Mouse (Mus musculus): ENCODE measurements around the gene Anp32a. TPM values are rescaled to one million over a fixed set of nuclear protein-coding genes. Genes with fewer than 3 reads are reported as not detected.

The Anp32a gene
- polyA plus RNA-seq, 1 experiment from 2014 or later: 184 TPM

- peak overlapping the region; percentile 84 for H3K4me2 ChIP-seq (replicated peaks)
- H3K4me1 ChIP-seq: peaks cover 22% of the 10 kb centered on the region
- peak overlapping the region; percentile 88 for H3K4me3 ChIP-seq
- 2% methylated on average over 43 of the region's 48 CpGs for WGBS
- H3K27ac ChIP-seq (replicated peaks): peak overlapping the region; percentile 99
- no peaks in the 10 kb centered on the region for H3K9me3 ChIP-seq
- peak; percentile 42 for ATAC-seq (ENCODE audit: low FRiP score, low read depth)
- H3K36me3 ChIP-seq: no peaks in the 10 kb centered on the region
- H3K9ac ChIP-seq (replicated peaks): peak overlapping the region; percentile 94
- H3K27me3 ChIP-seq: no peaks in the 10 kb centered on the region
Measured at GRCm38 (mm10) chr9:62340301-62341122, 581 bp upstream of the Anp32a start.

DNA sequence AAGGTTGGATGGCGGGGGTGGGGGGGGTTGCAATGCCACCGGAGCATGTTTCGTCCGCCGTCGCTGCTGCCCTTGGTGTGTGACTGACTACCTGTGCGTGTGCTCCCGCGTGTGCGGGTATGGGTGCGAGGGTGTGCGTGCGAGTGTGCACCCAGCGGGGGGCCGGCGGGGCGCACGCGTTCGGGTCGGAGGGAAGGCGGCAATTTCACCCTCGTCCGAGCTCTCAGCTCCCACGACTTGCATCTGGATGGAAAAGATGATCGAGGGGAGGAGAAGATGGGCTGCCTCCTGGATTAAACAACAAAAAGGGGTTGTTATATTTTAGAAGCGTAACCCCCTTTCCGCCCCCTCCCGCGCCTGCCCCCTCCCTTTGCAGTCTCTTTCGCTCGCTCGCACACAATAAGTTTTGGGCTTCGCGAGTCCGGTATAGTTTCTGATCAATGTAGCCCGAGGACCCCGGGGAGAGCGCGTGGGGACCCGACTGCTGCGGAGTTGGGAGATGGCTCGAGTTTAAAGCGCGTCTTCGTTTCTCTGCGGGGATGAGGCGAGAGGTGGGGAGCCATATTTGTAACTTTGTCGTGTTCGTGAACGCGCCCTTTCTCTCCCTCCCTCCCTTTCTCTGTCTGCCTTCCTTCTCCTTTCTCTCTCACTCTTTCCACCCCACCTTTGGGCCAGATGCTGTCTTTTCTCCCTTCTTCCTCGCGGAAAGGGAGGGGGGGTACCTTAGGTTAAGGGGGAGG, 778 bp downstream of the Anp32a start:
- peak overlapping the region; percentile 94 for H3K9ac ChIP-seq (replicated peaks)
- peak overlapping the region; percentile 99 for H3K27ac ChIP-seq (replicated peaks)
- no peaks in the 10 kb centered on the region for H3K36me3 ChIP-seq
- WGBS: under 1% methylated on average over 52 of the region's 54 CpGs
- no peaks in the 10 kb centered on the region for H3K9me3 ChIP-seq
- H3K27me3 ChIP-seq: no peaks in the 10 kb centered on the region
- H3K4me3 ChIP-seq: peak overlapping the region; percentile 88
- H3K4me2 ChIP-seq (replicated peaks): peak overlapping the region; percentile 84
- peaks cover 35% of the 10 kb centered on the region for H3K4me1 ChIP-seq
- ATAC-seq (ENCODE audit: low FRiP score, low read depth): peak; percentile 14; the same call in 1 of the 2 replicates

- H3K9ac ChIP-seq (replicated peaks): peak overlapping the region; percentile 94
- no peaks in the 10 kb centered on the region for H3K27me3 ChIP-seq
- under 1% methylated on average over 48 of the region's 48 CpGs for WGBS
- peak overlapping the region; percentile 88 for H3K4me3 ChIP-seq
- no peaks in the 10 kb centered on the region for H3K36me3 ChIP-seq
- H3K9me3 ChIP-seq: no peaks in the 10 kb centered on the region
- H3K4me2 ChIP-seq (replicated peaks): peak overlapping the region; percentile 84
- no peak for ATAC-seq (ENCODE audit: low FRiP score, low read depth)
- peaks cover 41% of the 10 kb centered on the region for H3K4me1 ChIP-seq
- peak overlapping the region; percentile 99 for H3K27ac ChIP-seq (replicated peaks)
Measured at GRCm38 (mm10) chr9:62342441-62343191, 1.5 kb downstream of the Anp32a start.

- H3K27ac ChIP-seq (replicated peaks): peak overlapping the region; percentile 99
- no peaks in the 10 kb centered on the region for H3K36me3 ChIP-seq
- ATAC-seq (ENCODE audit: low FRiP score, low read depth): peak; percentile 31; the same call in 1 of the 2 replicates
- under 1% methylated on average over 45 of the region's 56 CpGs for WGBS
- no peaks in the 10 kb centered on the region for H3K9me3 ChIP-seq
- H3K4me2 ChIP-seq (replicated peaks): peak overlapping the region; percentile 84
- peak overlapping the region; percentile 94 for H3K9ac ChIP-seq (replicated peaks)
- H3K4me1 ChIP-seq: peaks cover 43% of the 10 kb centered on the region
- H3K27me3 ChIP-seq: no peaks in the 10 kb centered on the region
- peak overlapping the region; percentile 88 for H3K4me3 ChIP-seq
Measured at GRCm38 (mm10) chr9:62343192-62343903, 2.3 kb downstream of the Anp32a start.

- H3K4me1 ChIP-seq: peaks cover 43% of the 10 kb centered on the region
- peak; percentile 13 for ATAC-seq (ENCODE audit: low FRiP score, low read depth)
Measured at GRCm38 (mm10) chr9:62343904-62344491, 2.9 kb downstream of the Anp32a start.

GRCm38 (mm10) chr9:62344545-62344944, 3.5 kb downstream of the Anp32a start:
- no peak for ATAC-seq (ENCODE audit: low FRiP score, low read depth)
- Histone ChIP-seq H3K4me3 (peak overlapping the region; percentile 88), H3K36me3 (no peaks in the 10 kb centered on the region), H3K4me2 (replicated peaks) (peak overlapping the region; percentile 84), H3K4me1 (peaks cover 45% of the 10 kb centered on the region), H3K27ac (replicated peaks) (peak overlapping the region; percentile 99), H3K9me3 (no peaks in the 10 kb centered on the region), H3K9ac (replicated peaks) (peak overlapping the region; percentile 94), H3K27me3 (no peaks in the 10 kb centered on the region)
- under 1% methylated on average over 23 of the region's 26 CpGs for WGBS

More at GRCm38 (mm10) chr9:62343904-62344491, 2.9 kb downstream of the Anp32a start:
- Histone ChIP-seq H3K9ac (replicated peaks) (peak overlapping the region; percentile 94), H3K4me2 (replicated peaks) (peak overlapping the region; percentile 84), H3K4me3 (peak overlapping the region; percentile 88), H3K9me3 (no peaks in the 10 kb centered on the region), H3K27ac (replicated peaks) (peak overlapping the region; percentile 99), H3K36me3 (no peaks in the 10 kb centered on the region), H3K27me3 (no peaks in the 10 kb centered on the region)
- 1% methylated on average over 52 of the region's 52 CpGs for whole genome bisulfite sequencing

DNA sequence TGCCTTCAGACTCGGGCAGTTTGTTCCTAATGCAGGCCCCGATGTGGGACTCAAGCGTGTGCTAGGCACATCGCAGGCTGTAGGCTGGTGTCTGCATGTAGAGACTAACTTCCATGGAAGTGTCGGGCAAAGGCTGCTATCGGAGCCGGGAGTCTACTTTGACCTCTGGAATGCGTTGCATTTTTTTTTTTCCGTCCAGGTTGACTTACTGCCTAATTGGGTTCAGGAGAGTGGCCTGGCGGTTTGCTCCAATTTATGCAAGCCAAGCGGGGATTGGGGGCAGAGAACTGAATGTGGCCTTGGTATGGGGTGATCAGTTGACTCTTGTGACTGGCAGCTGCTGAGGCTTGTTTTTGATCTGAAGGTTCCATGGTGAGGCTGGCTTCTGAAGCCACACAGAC, 4.0 kb downstream of the Anp32a start:
- ATAC-seq (ENCODE audit: low FRiP score, low read depth): no peak
- H3K4me1 ChIP-seq: peaks cover 49% of the 10 kb centered on the region
- H3K27ac ChIP-seq (replicated peaks): peak overlapping the region; percentile 99
- H3K4me2 ChIP-seq (replicated peaks): peak overlapping the region; percentile 84
- H3K9me3 ChIP-seq: no peaks in the 10 kb centered on the region
- no peaks in the 10 kb centered on the region for H3K27me3 ChIP-seq
- H3K9ac ChIP-seq (replicated peaks): peak overlapping the region; percentile 94
- 7% methylated on average over 11 of the region's 11 CpGs for WGBS
- H3K4me3 ChIP-seq: peak overlapping the region; percentile 88
- H3K36me3 ChIP-seq: no peaks in the 10 kb centered on the region

- Histone ChIP-seq H3K4me1 (peaks cover 56% of the 10 kb centered on the region), H3K9ac (replicated peaks) (no peak overlapping the region), H3K27me3 (no peaks in the 10 kb centered on the region), H3K36me3 (no peaks in the 10 kb centered on the region), H3K9me3 (no peaks in the 10 kb centered on the region), H3K27ac (replicated peaks) (peak overlapping the region; percentile 99; the same call in 1 of the 2 replicates), H3K4me2 (replicated peaks) (peak overlapping the region; percentile 84), H3K4me3 (peak overlapping the region; percentile 88; the same call in 1 of the 2 replicates)
- 60% methylated on average over 9 of the region's 9 CpGs for WGBS
- no peak for ATAC-seq (ENCODE audit: low FRiP score, low read depth)
Measured at GRCm38 (mm10) chr9:62345633-62346387, 4.7 kb downstream of the Anp32a start.

GRCm38 (mm10) chr9:62346388-62346679, 5.2 kb downstream of the Anp32a start:
- Histone ChIP-seq H3K4me3 (no peak overlapping the region), H3K27me3 (no peaks in the 10 kb centered on the region), H3K4me2 (replicated peaks) (0 out of 2 replicates have a peak overlapping the region, but pooled peaks have one; percentile 84), H3K36me3 (no peaks in the 10 kb centered on the region), H3K27ac (replicated peaks) (no peak overlapping the region), H3K9ac (replicated peaks) (no peak overlapping the region), H3K9me3 (no peaks in the 10 kb centered on the region), H3K4me1 (peaks cover 58% of the 10 kb centered on the region)
- WGBS: 72% methylated on average over 6 of the region's 6 CpGs
- ATAC-seq (ENCODE audit: low FRiP score, low read depth): no peak

GRCm38 (mm10) chr9:62347201-62347600, 6.1 kb downstream of the Anp32a start:
- peak overlapping the region; percentile 21; the same call in 1 of the 2 replicates for H3K9ac ChIP-seq (replicated peaks)
- WGBS: 78% methylated on average over 5 of the region's 5 CpGs
- no peak overlapping the region for H3K27ac ChIP-seq (replicated peaks)
- peaks cover 61% of the 10 kb centered on the region for H3K4me1 ChIP-seq
- H3K4me3 ChIP-seq: no peak overlapping the region
- H3K36me3 ChIP-seq: no peaks in the 10 kb centered on the region
- H3K9me3 ChIP-seq: no peaks in the 10 kb centered on the region
- ATAC-seq (ENCODE audit: low FRiP score, low read depth): no peak
- H3K4me2 ChIP-seq (replicated peaks): no peak overlapping the region
- no peaks in the 10 kb centered on the region for H3K27me3 ChIP-seq
